Comparison of ENCODE assay signal across 19 mouse cellular contexts in the genomic region with DNA sequence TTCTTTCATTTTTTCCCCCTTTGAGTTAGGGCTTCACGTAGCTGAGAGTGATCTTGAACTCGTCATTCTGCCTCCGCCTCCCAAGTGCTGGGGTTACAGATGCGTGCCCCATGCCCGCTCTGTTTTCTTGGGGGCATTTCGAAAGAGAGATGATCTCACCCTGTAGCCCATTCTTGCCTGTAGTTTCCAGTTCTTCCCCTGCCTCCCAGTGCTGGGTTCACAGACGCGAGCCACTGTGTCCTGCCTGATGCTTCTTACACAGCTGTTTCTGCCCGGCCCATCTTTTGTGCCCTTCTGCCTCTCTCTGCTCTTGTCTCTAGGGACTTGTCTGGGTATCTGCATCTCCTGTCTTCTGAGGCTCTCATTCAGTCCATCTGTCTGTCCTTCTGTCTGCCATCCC. TPM values are rescaled to one million over a fixed set of nuclear protein-coding genes. Genes with fewer than 3 reads are reported as not detected.
A peak's percentile ranks its signal among the peaks of the same experiment; 100 is the strongest.
DNase-seq lines count a peak whose midpoint lies in the region; ATAC-seq and TF ChIP-seq lines count a peak whose summit lies in the region.
"Had no signal": no experiment of that assay in that cellular context is flagged by ENCODE, and none has a peak within 500 bp of the region (broad histone marks: within the 10 kb centered on the region; RNA-seq: fewer than 3 reads in every experiment).

No protein-coding gene starts in this region.

- no peaks in the 10 kb centered on the region for H3K27me3 ChIP-seq in forebrain, embryonic 10.5 days (ENCODE audit: poor library complexity, severe bottlenecking)
- no peaks in the 10 kb centered on the region for H3K27me3 ChIP-seq in hindbrain, embryonic 11.5 days (ENCODE audit: control insufficient read depth, insufficient read depth, low read length)
- H3K27me3 ChIP-seq in midbrain, embryonic 13.5 days, result no peaks in the 10 kb centered on the region
- peaks cover 7% of the 10 kb centered on the region; the same call in 1 of the 2 replicates for H3K27me3 ChIP-seq in kidney, embryonic 15.5 days
- H3K27me3 ChIP-seq: intestine, embryonic 15.5 days had no signal

- peak; percentile 76 for ATAC-seq in hindbrain, embryonic 11.5 days (ENCODE audit: low FRiP score)
- ATAC-seq in midbrain, embryonic 13.5 days, result peak; percentile 34
- ATAC-seq in kidney, embryonic 15.5 days (replicated peaks; ENCODE audit: low FRiP score), result no peak
- no peak for ATAC-seq in megakaryocyte, adult 5-6 weeks (ENCODE audit: poor library complexity, severe bottlenecking)
- ATAC-seq: CD4-positive, CD25-positive, alpha-beta regulatory T cell, adult 4 months; intestine, embryonic 15.5 days had no signal

- TF ChIP-seq POLR2A in brain, embryonic 14.5 days (IDR thresholded peaks at IDR 0.05; ENCODE audit: borderline replicate concordance, extremely low read depth, insufficient read depth, insufficient read length, poor library complexity, severe bottlenecking), result no peak

- TF ChIP-seq CTCF in brain, embryonic 14.5 days (IDR thresholded peaks at IDR 0.05; ENCODE audit: borderline replicate concordance, extremely low read depth, insufficient read depth, insufficient read length), result no peak

- H3K27ac ChIP-seq in forebrain, embryonic 10.5 days, result peak overlapping the region; percentile 70
- peak overlapping the region; percentile 95 for H3K27ac ChIP-seq in hindbrain, embryonic 11.5 days (ENCODE audit: low read depth, low read length)
- peak overlapping the region; percentile 88 for H3K27ac ChIP-seq in midbrain, embryonic 13.5 days
- no peak overlapping the region for H3K27ac ChIP-seq in kidney, embryonic 15.5 days
- H3K27ac ChIP-seq: embryonic facial prominence, embryonic 13.5 days; intestine, embryonic 15.5 days had no signal

- no peak overlapping the region for H3K9ac ChIP-seq in hindbrain, embryonic 11.5 days (ENCODE audit: low read depth, low read length)
- peak overlapping the region; percentile 2; the same call in 1 of the 2 replicates for H3K9ac ChIP-seq in midbrain, embryonic 13.5 days (replicated peaks)
- H3K9ac ChIP-seq in kidney, embryonic 15.5 days, result no peak overlapping the region
- H3K9ac ChIP-seq: intestine, embryonic 15.5 days; lung, embryonic 14.5 days had no signal

- DNase-seq in brain, embryonic 14.5 days (ENCODE audit: low read depth), result peak; percentile 40
- no peak for DNase-seq in forebrain, embryonic 10.5 days (ENCODE audit: extremely low spot score, low spot score)
- DNase-seq in hindbrain, embryonic 11.5 days (ENCODE audit: low spot score), result peak; percentile 44
- DNase-seq in urinary bladder, postnatal 4 days (ENCODE audit: low spot score in 2 of 2), result no peak
- no peak for DNase-seq in urinary bladder, adult 18-20 months (ENCODE audit: low spot score in 2 of 2)
- DNase-seq: adrenal gland, postnatal 14 days; gastrocnemius, postnatal 14 days; heart, postnatal 10 days; kidney, postnatal 25 days; lung, embryonic 14.5 days; right cerebral cortex, postnatal 4 days had no signal

- H3K9me3 ChIP-seq in forebrain, embryonic 10.5 days, result no peaks in the 10 kb centered on the region
- H3K9me3 ChIP-seq in hindbrain, embryonic 11.5 days (ENCODE audit: control insufficient read depth, low read length), result no peaks in the 10 kb centered on the region
- no peaks in the 10 kb centered on the region for H3K9me3 ChIP-seq in midbrain, embryonic 13.5 days
- H3K9me3 ChIP-seq in kidney, embryonic 15.5 days (replicated peaks), result no peaks in the 10 kb centered on the region
- H3K9me3 ChIP-seq: embryonic facial prominence, embryonic 13.5 days; intestine, embryonic 15.5 days had no signal

- peaks cover 35% of the 10 kb centered on the region for H3K36me3 ChIP-seq in forebrain, embryonic 10.5 days (replicated peaks)
- H3K36me3 ChIP-seq in hindbrain, embryonic 11.5 days (ENCODE audit: control insufficient read depth, insufficient read depth, low read length), result peaks cover 9% of the 10 kb centered on the region
- peaks cover 46% of the 10 kb centered on the region for H3K36me3 ChIP-seq in midbrain, embryonic 13.5 days
- H3K36me3 ChIP-seq in kidney, embryonic 15.5 days, result no peaks in the 10 kb centered on the region
- H3K36me3 ChIP-seq: embryonic facial prominence, embryonic 13.5 days; intestine, embryonic 15.5 days had no signal

- peaks cover 54% of the 10 kb centered on the region for H3K4me1 ChIP-seq in forebrain, embryonic 10.5 days
- peaks cover 23% of the 10 kb centered on the region for H3K4me1 ChIP-seq in hindbrain, embryonic 11.5 days (replicated peaks; ENCODE audit: control insufficient read depth, insufficient read depth, low read length)
- H3K4me1 ChIP-seq in midbrain, embryonic 13.5 days (replicated peaks), result peaks cover 81% of the 10 kb centered on the region
- no peaks in the 10 kb centered on the region for H3K4me1 ChIP-seq in kidney, embryonic 15.5 days
- H3K4me1 ChIP-seq: embryonic facial prominence, embryonic 13.5 days; intestine, embryonic 15.5 days had no signal

- H3K4me3 ChIP-seq in forebrain, embryonic 10.5 days, result no peak overlapping the region
- no peak overlapping the region for H3K4me3 ChIP-seq in hindbrain, embryonic 11.5 days (ENCODE audit: low read depth, low read length)
- H3K4me3 ChIP-seq in midbrain, embryonic 13.5 days (replicated peaks), result no peak overlapping the region
- H3K4me3 ChIP-seq in kidney, embryonic 15.5 days (replicated peaks), result no peak overlapping the region
- H3K4me3 ChIP-seq: embryonic facial prominence, embryonic 13.5 days; intestine, embryonic 15.5 days; myocyte had no signal

- 58% methylated on average over 9 of the region's 9 CpGs for WGBS in forebrain, embryonic 10.5 days
- WGBS in hindbrain, embryonic 11.5 days, result 47% methylated on average over 9 of the region's 9 CpGs
- 35% methylated on average over 9 of the region's 9 CpGs for WGBS in midbrain, embryonic 13.5 days
- WGBS in kidney, embryonic 15.5 days, result 56% methylated on average over 9 of the region's 9 CpGs

- H3K4me2 ChIP-seq in hindbrain, embryonic 11.5 days (replicated peaks; ENCODE audit: low read depth, low read length), result 0 out of 2 replicates have a peak overlapping the region, but pooled peaks have one; percentile 23
- H3K4me2 ChIP-seq in midbrain, embryonic 13.5 days (replicated peaks), result peak overlapping the region; percentile 46; the same call in 1 of the 2 replicates
- H3K4me2 ChIP-seq in kidney, embryonic 15.5 days, result no peak overlapping the region
- H3K4me2 ChIP-seq: embryonic facial prominence, embryonic 13.5 days; intestine, embryonic 15.5 days; liver, embryonic 11.5 days; lung, embryonic 14.5 days had no signal

RNA-seq across cellular contexts. Expression of a gene that starts 17.1 kb away (rescaled TPM):
- 20.7 and 52.7 TPM in 2 replicates for polyA plus RNA-seq in brain, embryonic 14.5 days (2012; rRNA removed)
- 2.2 and 2.9 TPM in 2 replicates for polyA plus RNA-seq in forebrain, embryonic 10.5 days (2016; fragmentation: Nextera tagmentation; extraction: Ambion mirVana)
- polyA plus RNA-seq in hindbrain, embryonic 11.5 days (2014; fragmentation: Nextera tagmentation; extraction: Ambion mirVana), result 12.7 and 18.0 TPM in 2 replicates
- 16.5 and 18.6 TPM in 2 replicates for polyA plus RNA-seq in midbrain, embryonic 13.5 days (2015; fragmentation: Nextera tagmentation; extraction: Ambion mirVana)
- polyA plus RNA-seq in kidney, embryonic 15.5 days (2015; fragmentation: Nextera tagmentation; extraction: Ambion mirVana), result 0.67 and 0.93 TPM in 2 replicates
- total RNA-seq in megakaryocyte, adult 5-6 weeks (2015), result not detected in 2 replicates
- not detected in 2 replicates for total RNA-seq in megakaryocyte, adult 5-6 weeks (2017)
- polyA plus RNA-seq: CD4-positive, CD25-positive, alpha-beta regulatory T cell, adult 4 months had no signal

RNA-seq across cellular contexts. Expression of a gene that starts 32.6 kb away (rescaled TPM):
- polyA plus RNA-seq in brain, embryonic 14.5 days (2012; rRNA removed), result 26.5 and 33.3 TPM in 2 replicates
- 30.0 and 31.0 TPM in 2 replicates for polyA plus RNA-seq in forebrain, embryonic 10.5 days (2016; fragmentation: Nextera tagmentation; extraction: Ambion mirVana)
- polyA plus RNA-seq in hindbrain, embryonic 11.5 days (2014; fragmentation: Nextera tagmentation; extraction: Ambion mirVana), result 22.9 and 27.3 TPM in 2 replicates
- polyA plus RNA-seq in midbrain, embryonic 13.5 days (2015; fragmentation: Nextera tagmentation; extraction: Ambion mirVana), result 20.0 and 23.6 TPM in 2 replicates
- 27.7 and 28.9 TPM in 2 replicates for polyA plus RNA-seq in kidney, embryonic 15.5 days (2015; fragmentation: Nextera tagmentation; extraction: Ambion mirVana)
- 12.9 and 15.3 TPM in 2 replicates for total RNA-seq in megakaryocyte, adult 5-6 weeks (2015)
- total RNA-seq in megakaryocyte, adult 5-6 weeks (2017), result 8.9 and 12.2 TPM in 2 replicates

RNA-seq across cellular contexts. Expression of a gene that starts 44.4 kb away (rescaled TPM):
- polyA plus RNA-seq in brain, embryonic 14.5 days (2012; rRNA removed), result 2.1 and 2.7 TPM in 2 replicates
- polyA plus RNA-seq in forebrain, embryonic 10.5 days (2016; fragmentation: Nextera tagmentation; extraction: Ambion mirVana), result 0.15 TPM in 1 of 2 replicates, not detected in the other
- polyA plus RNA-seq in hindbrain, embryonic 11.5 days (2014; fragmentation: Nextera tagmentation; extraction: Ambion mirVana), result 0.46 TPM in 1 of 2 replicates, not detected in the other
- 0.26 and 0.58 TPM in 2 replicates for polyA plus RNA-seq in midbrain, embryonic 13.5 days (2015; fragmentation: Nextera tagmentation; extraction: Ambion mirVana)
- polyA plus RNA-seq in kidney, embryonic 15.5 days (2015; fragmentation: Nextera tagmentation; extraction: Ambion mirVana), result not detected in 2 replicates
- total RNA-seq in megakaryocyte, adult 5-6 weeks (2015), result not detected in 2 replicates
- not detected in 2 replicates for total RNA-seq in megakaryocyte, adult 5-6 weeks (2017)
- total RNA-seq: adrenal gland, postnatal 14 days; gastrocnemius, postnatal 14 days; heart, postnatal 10 days had no signal
- polyA plus RNA-seq: CD4-positive, CD25-positive, alpha-beta regulatory T cell, adult 4 months; embryonic facial prominence, embryonic 13.5 days; intestine, embryonic 15.5 days; liver, embryonic 11.5 days; lung, embryonic 14.5 days; myocyte had no signal

RNA-seq across cellular contexts. Expression of a gene that starts 48.2 kb away (rescaled TPM):
- polyA plus RNA-seq in brain, embryonic 14.5 days (2012; rRNA removed), result 14.2 and 16.1 TPM in 2 replicates
- 3.9 and 4.4 TPM in 2 replicates for polyA plus RNA-seq in forebrain, embryonic 10.5 days (2016; fragmentation: Nextera tagmentation; extraction: Ambion mirVana)
- polyA plus RNA-seq in hindbrain, embryonic 11.5 days (2014; fragmentation: Nextera tagmentation; extraction: Ambion mirVana), result 4.6 TPM in 2 replicates
- 3.8 and 4.2 TPM in 2 replicates for polyA plus RNA-seq in midbrain, embryonic 13.5 days (2015; fragmentation: Nextera tagmentation; extraction: Ambion mirVana)
- polyA plus RNA-seq in kidney, embryonic 15.5 days (2015; fragmentation: Nextera tagmentation; extraction: Ambion mirVana), result 3.5 and 3.9 TPM in 2 replicates
- total RNA-seq in megakaryocyte, adult 5-6 weeks (2015), result 0.25 TPM in 1 of 2 replicates, not detected in the other
- total RNA-seq in megakaryocyte, adult 5-6 weeks (2017), result 0.15 and 0.24 TPM in 2 replicates

Comparison
In these comparisons a context has a peak if more than half of its experiments do, and no peak if none do; other contexts are left out.
1. DNase-seq: peak in brain, embryonic 14.5 days (single experiment) and hindbrain, embryonic 11.5 days (single experiment); none in forebrain, embryonic 10.5 days (single experiment), urinary bladder, postnatal 4 days (0 of 2) and urinary bladder, adult 18-20 months (0 of 2).
2. ATAC-seq: peak in hindbrain, embryonic 11.5 days (single experiment) and midbrain, embryonic 13.5 days (single experiment); none in kidney, embryonic 15.5 days (single experiment) and megakaryocyte, adult 5-6 weeks (single experiment).